Mouse (Mus musculus): ENCODE data around the gene Acad10.

GRCm38 (mm10) chr5:121589928-121590327 is 70.4 kb downstream of the Acad10 start:
- TF ChIP-seq CTCF (IDR thresholded peaks at IDR 0.05; ENCODE audit: insufficient read depth, low read depth, low read length), result no peak
- no peak for TF ChIP-seq POLR2A (IDR thresholded peaks at IDR 0.05; ENCODE audit: insufficient read depth, low read depth, low read length)

Data from olfactory bulb, adult 2 months (tissue).